9 mouse cellular contexts compared by ENCODE assay signal in the genomic region with DNA sequence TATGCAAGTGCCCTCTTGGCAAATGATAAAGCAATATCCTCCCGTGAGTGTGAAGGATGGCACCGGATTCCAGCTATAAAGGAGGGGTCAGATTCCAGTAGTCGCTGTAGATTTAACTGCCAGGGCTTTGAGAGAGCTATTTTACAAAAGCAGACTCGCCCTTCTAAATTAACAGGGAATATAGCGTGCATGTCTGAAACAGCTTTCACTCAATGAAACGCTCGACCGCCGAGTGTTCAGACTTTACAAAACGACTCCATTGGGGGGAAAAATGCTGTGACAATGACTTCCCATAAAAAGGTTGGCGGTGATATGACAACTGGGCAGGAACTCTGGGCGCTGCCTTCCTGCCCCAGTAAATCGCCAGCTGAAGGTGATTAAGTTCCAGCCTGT. TPM values are rescaled to one million over a fixed set of nuclear protein-coding genes. Genes with fewer than 3 reads are reported as not detected.
DNase-seq lines count a peak whose midpoint lies in the region; ATAC-seq lines count a peak whose summit lies in the region.
"Had no signal": no experiment of that assay in that cellular context is flagged by ENCODE, and none has a peak within 500 bp of the region (broad histone marks: within the 10 kb centered on the region; RNA-seq: fewer than 3 reads in every experiment).

No protein-coding gene starts in this region.

- H3K27ac ChIP-seq in heart, embryonic 14.5 days (replicated peaks in 1 of 2; ENCODE audit: control insufficient read depth in 1 of 2, insufficient read depth in 1 of 2, low read depth in 2 of 2, low read length in 2 of 2), result peak overlapping the region; percentile 46 to 82
- no peak overlapping the region; the same call in 1 of the 2 replicates for H3K27ac ChIP-seq in brown adipose tissue, adult 24 weeks (replicated peaks; ENCODE audit: low read depth, low read length)
- H3K27ac ChIP-seq in hindbrain, embryonic 13.5 days, result peak overlapping the region; percentile 95
- H3K27ac ChIP-seq in midbrain, embryonic 13.5 days, result peak overlapping the region; percentile 96

- no peak for DNase-seq in heart, postnatal 25 days (ENCODE audit: low spot score)
- DNase-seq in right cerebral cortex, postnatal 10 days (ENCODE audit: low spot score in 2 of 2), result no peak
- no peak for DNase-seq in thymus, postnatal 14 days

- intact Hi-C loops in heart, postnatal 25 days (cut with DNase I), result loop anchor here (5.0 kb wide), 2 partner anchors 74 to 139 kb away; no protein-coding TSS in a partner anchor

- H3K4me3 ChIP-seq in heart, embryonic 14.5 days (ENCODE audit: control insufficient read depth in 1 of 2, insufficient read depth in 1 of 2, low read depth in 1 of 2, low read length in 2 of 2), result peak overlapping the region; percentile 79 to 83
- H3K4me3 ChIP-seq in brown adipose tissue, adult 24 weeks (ENCODE audit: insufficient read depth, low read depth, low read length), result peak overlapping the region; percentile 60
- H3K4me3 ChIP-seq in hindbrain, embryonic 13.5 days, result peak overlapping the region; percentile 85
- peak overlapping the region; percentile 78 for H3K4me3 ChIP-seq in midbrain, embryonic 13.5 days (replicated peaks)

- no peaks in the 10 kb centered on the region for H3K9me3 ChIP-seq in heart, embryonic 14.5 days (ENCODE audit: control insufficient read depth, low read length)
- no peaks in the 10 kb centered on the region for H3K9me3 ChIP-seq in hindbrain, embryonic 13.5 days
- no peaks in the 10 kb centered on the region for H3K9me3 ChIP-seq in midbrain, embryonic 13.5 days

- peak overlapping the region; percentile 79 for H3K4me2 ChIP-seq in heart, embryonic 14.5 days (ENCODE audit: low read length)
- H3K4me2 ChIP-seq in hindbrain, embryonic 13.5 days, result peak overlapping the region; percentile 80
- peak overlapping the region; percentile 73 for H3K4me2 ChIP-seq in midbrain, embryonic 13.5 days (replicated peaks)

- peak overlapping the region; percentile 87 for H3K9ac ChIP-seq in heart, embryonic 14.5 days (ENCODE audit: low read length)
- H3K9ac ChIP-seq in hindbrain, embryonic 13.5 days, result peak overlapping the region; percentile 97
- peak overlapping the region; percentile 95 for H3K9ac ChIP-seq in midbrain, embryonic 13.5 days (replicated peaks)

- no peaks in the 10 kb centered on the region for H3K36me3 ChIP-seq in heart, embryonic 14.5 days (ENCODE audit: control insufficient read depth, insufficient read depth, low read length)
- 0 out of 2 replicates have a peak, but pooled peaks cover 8% of the 10 kb centered on the region for H3K36me3 ChIP-seq in hindbrain, embryonic 13.5 days
- peaks cover 10% of the 10 kb centered on the region for H3K36me3 ChIP-seq in midbrain, embryonic 13.5 days
- H3K36me3 ChIP-seq: G1E had no signal

- H3K27me3 ChIP-seq in heart, embryonic 14.5 days (ENCODE audit: control insufficient read depth, insufficient read depth, low read length), result peaks cover 15% of the 10 kb centered on the region; the same call in 1 of the 2 replicates
- H3K27me3 ChIP-seq in hindbrain, embryonic 13.5 days, result no peaks in the 10 kb centered on the region
- H3K27me3 ChIP-seq in midbrain, embryonic 13.5 days, result no peaks in the 10 kb centered on the region

- peaks cover 0 to 2% of the 10 kb centered on the region in 2 experiments; a peak in 1 of 4 replicates for H3K4me1 ChIP-seq in heart, embryonic 14.5 days (ENCODE audit: control insufficient read depth in 2 of 2, insufficient read depth in 2 of 2, low read length in 2 of 2)
- no peaks in the 10 kb centered on the region for H3K4me1 ChIP-seq in brown adipose tissue, adult 24 weeks (ENCODE audit: control insufficient read depth, insufficient read depth, insufficient read length, low read length)
- peaks cover 36% of the 10 kb centered on the region for H3K4me1 ChIP-seq in hindbrain, embryonic 13.5 days (replicated peaks)
- peaks cover 29% of the 10 kb centered on the region for H3K4me1 ChIP-seq in midbrain, embryonic 13.5 days (replicated peaks)

- ATAC-seq in heart, embryonic 14.5 days (ENCODE audit: insufficient number of reproducible peaks, insufficient read depth, low FRiP score, low read depth), result no peak; the same call in 1 of the 2 replicates
- ATAC-seq in hindbrain, embryonic 13.5 days (ENCODE audit: low FRiP score), result no peak
- no peak for ATAC-seq in midbrain, embryonic 13.5 days
- ATAC-seq in CD4-positive, CD25-positive, alpha-beta regulatory T cell, adult 4 months, result no peak

- WGBS in heart, embryonic 14.5 days, result 2% methylated on average over 13 of the region's 13 CpGs
- under 1% methylated on average over 13 of the region's 13 CpGs for WGBS in hindbrain, embryonic 13.5 days
- WGBS in midbrain, embryonic 13.5 days, result under 1% methylated on average over 13 of the region's 13 CpGs

RNA-seq across cellular contexts. Expression of a gene that starts 0.6 kb away (rescaled TPM):
- polyA plus RNA-seq in heart, embryonic 14.5 days (2014; fragmentation: Nextera tagmentation; extraction: Ambion mirVana), result 8.4 and 9.3 TPM in 2 replicates
- 1 to 10 TPM; 2.0 to 2.4 TPM for total RNA-seq in heart, postnatal 25 days (2021)
- 1.0 and 1.2 TPM in 2 replicates for polyA plus RNA-seq in brown adipose tissue, adult 24 weeks (2012; ENCODE audit: insufficient read depth, insufficient read length, missing spikeins)
- 39.9 and 42.0 TPM in 2 replicates for polyA plus RNA-seq in hindbrain, embryonic 13.5 days (2015; fragmentation: Nextera tagmentation; extraction: Ambion mirVana)
- 40.1 and 40.9 TPM in 2 replicates for polyA plus RNA-seq in midbrain, embryonic 13.5 days (2015; fragmentation: Nextera tagmentation; extraction: Ambion mirVana)
- under 1 TPM in 1 of 2 experiments, not detected in 1; 0.39 TPM for polyA plus RNA-seq in CD4-positive, CD25-positive, alpha-beta regulatory T cell, adult 4 months (2017; shearing (Covaris generic))
- polyA plus RNA-seq: G1E had no signal

RNA-seq across cellular contexts. Expression of a gene that starts 50.7 kb away (rescaled TPM):
- 43.6 and 52.5 TPM in 2 replicates for polyA plus RNA-seq in heart, embryonic 14.5 days (2014; fragmentation: Nextera tagmentation; extraction: Ambion mirVana)
- 10 to 100 TPM; 32.9 to 34.1 TPM for total RNA-seq in heart, postnatal 25 days (2021)
- polyA plus RNA-seq in brown adipose tissue, adult 24 weeks (2012; ENCODE audit: insufficient read depth, insufficient read length, missing spikeins), result 36.3 and 63.2 TPM in 2 replicates
- polyA plus RNA-seq in hindbrain, embryonic 13.5 days (2015; fragmentation: Nextera tagmentation; extraction: Ambion mirVana), result 38.0 and 38.5 TPM in 2 replicates
- polyA plus RNA-seq in midbrain, embryonic 13.5 days (2015; fragmentation: Nextera tagmentation; extraction: Ambion mirVana), result 30.7 and 32.1 TPM in 2 replicates
- polyA plus RNA-seq in CD4-positive, CD25-positive, alpha-beta regulatory T cell, adult 4 months (2017; shearing (Covaris generic)), result 10 to 100 TPM; 10.9 to 15.3 TPM
